Mouse (Mus musculus) limb, embryonic 14.5 days (tissue): Measurements from ENCODE around the gene Gm17409. TPM values are rescaled to one million over a fixed set of nuclear protein-coding genes. Genes with fewer than 3 reads are reported as not detected.

ENCODE experiments used
- ATAC-seq: fragments of 200-750 bp; cut with Nextera tagmentation; 2 replicates; pipeline ENCODE4 v1.8.0; 2017; ENCODE audit warnings: low read depth, moderate number of reproducible peaks, moderate TSS enrichment; ENCODE audit not compliant: low FRiP score
- DNase-seq: peaks from one replicate; pipeline ENCODE4 v3.0.0-alpha.2; 2015; ENCODE audit warnings: low spot score
- H3K27ac ChIP-seq: fragments of 300-500 bp; sonication (generic); replicated peaks from 2 replicates; pipeline ENCODE4 v1.5.1; 2014; ENCODE audit warnings: low read depth, mild to moderate bottlenecking, low read length, moderate library complexity, mixed read lengths
- H3K27me3 ChIP-seq: fragments of 300-500 bp; sonication (generic); 2 replicates; pipeline ENCODE4 v1.6.1; 2014; ENCODE audit warnings: low read length, mixed read lengths; ENCODE audit not compliant: control insufficient read depth, insufficient read depth
- H3K36me3 ChIP-seq: fragments of 300-500 bp; sonication (generic); 2 replicates; pipeline ENCODE4 v1.6.1; 2014; ENCODE audit warnings: mild to moderate bottlenecking, low read length, moderate library complexity, mixed read lengths; ENCODE audit not compliant: control insufficient read depth, insufficient read depth
- H3K4me1 ChIP-seq: fragments of 300-500 bp; sonication (generic); 2 replicates; pipeline ENCODE4 v1.6.1; 2014; ENCODE audit warnings: antibody characterized with exemption, low read length, mixed read lengths; ENCODE audit not compliant: control insufficient read depth, insufficient read depth
- H3K4me2 ChIP-seq: fragments of 300-500 bp; sonication (generic); replicated peaks from 2 replicates; pipeline ENCODE4 v1.6.1; 2014; ENCODE audit warnings: low read depth, mild to moderate bottlenecking, low read length, moderate library complexity; ENCODE audit not compliant: severe bottlenecking
- H3K4me3 ChIP-seq: fragments of 300-500 bp; sonication (generic); replicated peaks from 2 replicates; pipeline ENCODE4 v1.5.1; 2014; ENCODE audit warnings: low read length
- H3K9ac ChIP-seq: fragments of 300-500 bp; sonication (generic); 2 replicates; pipeline ENCODE4 v1.6.1; 2014; ENCODE audit warnings: mild to moderate bottlenecking, low read depth, low read length, moderate library complexity; ENCODE audit not compliant: severe bottlenecking
- H3K9me3 ChIP-seq: fragments of 300-500 bp; sonication (generic); 2 replicates; pipeline ENCODE4 v1.6.1; 2016; ENCODE audit warnings: low read length; ENCODE audit not compliant: control insufficient read depth
- POLR2A ChIP-seq: fragments of 200-500 bp; IDR thresholded peaks from 2 replicates; pipeline ENCODE4 v1.8.0; 2012; ENCODE audit warnings: inconsistent platforms, mild to moderate bottlenecking, moderate library complexity, borderline replicate concordance; ENCODE audit not compliant: insufficient read depth, insufficient read length; ENCODE audit errors: extremely low read depth
- WGBS: fragments of 180-500 bp; shearing (Covaris S2); extraction: QIAGEN DNeasy Blood & Tissue Kit; methylation state at CpG from one replicate; pipeline ENCODE4 v1.1.7; 2014; 5-methylcytosine and 5-hydroxymethylcytosine counted together
- polyA plus RNA-seq, 2 experiments: library from polyadenylated mRNA; depleted of rRNA in 1 of 2; stranded (reverse) in 1 of 2; unstranded in 1 of 2; fragments of >200 nt; fragmentation: Nextera tagmentation in 1 of 2; extraction: Ambion mirVana in 1 of 2; gene quantifications; 2 replicates each; pipeline versions ENCODE4 v1.2.1 to v1.2.3; 2012 to 2014

Gm17409 gene
- polyA plus RNA-seq, 2 experiments = not detected

GRCm38 (mm10) chr2:58488404-58488803, 18.5 kb downstream of the Gm17409 start:
- no peaks in the 10 kb centered on the region for H3K36me3 ChIP-seq
- no peaks in the 10 kb centered on the region for H3K27me3 ChIP-seq
- H3K9ac ChIP-seq = no peak overlapping the region
- no peaks in the 10 kb centered on the region for H3K9me3 ChIP-seq
- no peak overlapping the region for H3K4me2 ChIP-seq
- no peak for ATAC-seq
- no peak overlapping the region for H3K27ac ChIP-seq
- no peak for DNase-seq
- no peak for TF ChIP-seq POLR2A
- H3K4me1 ChIP-seq = peaks cover 35% of the 10 kb centered on the region
- 89% methylated on average over 8 of the region's 8 CpGs for WGBS
- H3K4me3 ChIP-seq = no peak overlapping the region

- peaks cover 32% of the 10 kb centered on the region for H3K4me1 ChIP-seq
- H3K9me3 ChIP-seq = no peaks in the 10 kb centered on the region
- 87% methylated on average over 9 of the region's 9 CpGs for WGBS
- H3K36me3 ChIP-seq = no peaks in the 10 kb centered on the region
- H3K4me2 ChIP-seq = no peak overlapping the region
- ATAC-seq (no peak; the same call in 1 of the 2 replicates), DNase-seq (no peak)
- no peak overlapping the region for H3K9ac ChIP-seq
- no peaks in the 10 kb centered on the region for H3K27me3 ChIP-seq
- no peak overlapping the region for H3K27ac ChIP-seq
- no peak overlapping the region for H3K4me3 ChIP-seq
- TF ChIP-seq POLR2A = no peak
These were observed 19.4 kb downstream of the Gm17409 start for GRCm38 (mm10) chr2:58489275-58489674.

GRCm38 (mm10) chr2:58493685-58494635, 24.0 kb downstream of the Gm17409 start:
- H3K4me3 ChIP-seq = no peak overlapping the region
- H3K4me2 ChIP-seq = no peak overlapping the region
- no peak overlapping the region for H3K27ac ChIP-seq
- H3K4me1 ChIP-seq = no peaks in the 10 kb centered on the region
- no peak for ATAC-seq
- no peak for DNase-seq
- WGBS = 77% methylated on average over 18 of the region's 18 CpGs
- no peaks in the 10 kb centered on the region for H3K27me3 ChIP-seq
- TF ChIP-seq POLR2A = no peak
- H3K36me3 ChIP-seq = no peaks in the 10 kb centered on the region
- H3K9ac ChIP-seq = no peak overlapping the region
- H3K9me3 ChIP-seq = no peaks in the 10 kb centered on the region

- ATAC-seq (no peak), DNase-seq (no peak)
- Histone ChIP-seq H3K27me3 (no peaks in the 10 kb centered on the region), H3K4me2 (no peak overlapping the region), H3K27ac (no peak overlapping the region), H3K9me3 (no peaks in the 10 kb centered on the region), H3K36me3 (no peaks in the 10 kb centered on the region), H3K9ac (no peak overlapping the region), H3K4me1 (no peaks in the 10 kb centered on the region), H3K4me3 (no peak overlapping the region)
- no peak for TF ChIP-seq POLR2A
- WGBS = 91% methylated on average over 3 of the region's 3 CpGs
These were observed 25.4 kb downstream of the Gm17409 start for GRCm38 (mm10) chr2:58495271-58495670.

- Histone ChIP-seq H3K27me3 (no peaks in the 10 kb centered on the region), H3K9ac (no peak overlapping the region), H3K4me2 (no peak overlapping the region), H3K27ac (no peak overlapping the region), H3K36me3 (no peaks in the 10 kb centered on the region), H3K9me3 (no peaks in the 10 kb centered on the region), H3K4me3 (no peak overlapping the region), H3K4me1 (no peaks in the 10 kb centered on the region)
- no peak for DNase-seq
- no peak for ATAC-seq
- no peak for TF ChIP-seq POLR2A
- 55% methylated on average over 8 of the region's 8 CpGs for WGBS
These were observed 26.9 kb downstream of the Gm17409 start for GRCm38 (mm10) chr2:58496647-58497410.
